Mouse (Mus musculus): ENCODE data around the gene Kif13a. TPM values are rescaled to one million over a fixed set of nuclear protein-coding genes. Genes with fewer than 3 reads are reported as not detected.
A peak's percentile ranks its signal among the peaks of the same experiment; 100 is the strongest.

The Kif13a gene
- total RNA-seq, 2 experiments from 2014 or later: 19.1 to 22.7 TPM

DNA sequence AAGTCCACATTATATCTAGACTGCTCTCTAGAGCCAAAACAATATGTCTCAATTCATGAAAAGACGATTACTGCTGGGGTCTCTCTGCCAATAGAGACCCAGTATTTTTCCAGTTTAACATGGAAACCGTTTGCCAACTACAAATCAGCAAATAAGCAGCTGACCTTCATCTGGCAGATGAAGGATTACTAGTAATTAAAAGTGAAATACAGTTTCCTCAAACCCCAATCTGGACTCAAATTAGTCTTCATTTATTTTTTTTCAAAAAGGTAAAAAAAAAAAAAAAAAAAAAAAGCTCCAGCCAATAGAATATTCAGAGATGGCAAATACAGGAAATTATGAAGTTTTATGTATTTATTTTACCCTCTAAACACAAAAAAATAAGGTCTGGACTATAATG lies 199.7 kb downstream of the Kif13a start:
- intact Hi-C loops (cut with DNase I): loop anchor here (5.0 kb wide), 3 partner anchors 67 to 287 kb away; partner anchors contain the start of gene Kif13a

DNA sequence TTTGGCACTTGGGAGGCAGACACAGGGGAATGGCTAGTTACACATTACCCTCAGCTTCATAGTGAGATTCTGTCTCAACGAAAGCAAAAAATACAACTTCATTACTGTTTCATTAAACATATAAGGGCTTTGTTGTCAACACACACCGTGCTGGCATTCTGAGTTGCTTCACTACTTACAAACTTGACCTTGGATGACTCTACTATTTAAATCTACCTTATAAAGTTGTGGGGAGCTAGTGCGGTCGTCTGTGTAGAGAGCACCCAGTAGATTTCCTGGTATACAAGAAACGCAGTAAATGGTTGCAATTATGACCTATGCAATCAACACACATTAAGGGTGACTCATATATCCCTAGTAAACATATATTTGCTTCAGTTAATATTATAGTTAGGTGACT lies 201.3 kb downstream of the Kif13a start:
- no peak for TF ChIP-seq CTCF (IDR thresholded peaks at IDR 0.05)
- intact Hi-C loops (cut with DNase I): loop anchor here (5.0 kb wide), 3 partner anchors 69 to 289 kb away; partner anchors contain the start of gene Kif13a
- peak overlapping the region; percentile 89 for H3K27ac ChIP-seq
- peak overlapping the region; percentile 68 for H3K4me3 ChIP-seq
- no peak for DNase-seq (ENCODE audit: extremely low spot score in 1 of 2, low spot score in 2 of 2)

More for the DNA sequence above, 199.7 kb downstream of the Kif13a start:
- Histone ChIP-seq H3K4me3 (no peak overlapping the region), H3K27ac (no peak overlapping the region)
- no peak for DNase-seq (ENCODE audit: extremely low spot score in 1 of 2, low spot score in 2 of 2)
- no peak for TF ChIP-seq CTCF (IDR thresholded peaks at IDR 0.05)

DNA sequence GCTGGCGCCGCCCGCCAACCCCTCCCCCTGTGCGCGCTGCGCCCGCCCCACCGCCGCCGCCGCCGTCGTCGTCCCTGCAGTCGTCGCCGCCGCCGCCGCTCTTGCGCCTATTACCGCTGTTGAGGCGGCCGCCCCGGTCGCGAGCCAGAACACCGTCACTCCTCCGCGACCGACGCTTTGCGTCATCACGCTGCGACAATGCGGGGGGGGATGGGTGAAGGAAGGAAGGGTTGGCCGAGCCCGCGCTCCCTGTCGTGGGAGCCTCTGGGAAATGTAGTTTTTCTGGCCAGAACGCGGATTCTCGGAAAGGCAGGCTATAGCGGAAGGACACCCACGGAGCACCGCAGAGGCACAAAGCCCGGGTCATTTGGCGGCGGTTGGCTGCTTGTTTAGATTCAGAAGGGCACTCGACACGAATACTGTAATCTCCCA lies 201.8 kb downstream of the Kif13a start, which contains the start of gene Nup153:
Gene Nup153, minus strand, starts transcription at position 104 of the 432 bp plus-strand sequence.
- peak within 1 kb of the TSS; percentile 90 for H3K27ac ChIP-seq
- H3K4me3 ChIP-seq: peak within 1 kb of the TSS; percentile 68
- no peak for TF ChIP-seq CTCF (IDR thresholded peaks at IDR 0.05)
- intact Hi-C loops (cut with DNase I): loop anchor here (5.0 kb wide), 3 partner anchors 69 to 289 kb away; partner anchors contain the start of gene Kif13a
- peak; percentile 100 for DNase-seq (ENCODE audit: extremely low spot score in 1 of 2, low spot score in 2 of 2)

DNA sequence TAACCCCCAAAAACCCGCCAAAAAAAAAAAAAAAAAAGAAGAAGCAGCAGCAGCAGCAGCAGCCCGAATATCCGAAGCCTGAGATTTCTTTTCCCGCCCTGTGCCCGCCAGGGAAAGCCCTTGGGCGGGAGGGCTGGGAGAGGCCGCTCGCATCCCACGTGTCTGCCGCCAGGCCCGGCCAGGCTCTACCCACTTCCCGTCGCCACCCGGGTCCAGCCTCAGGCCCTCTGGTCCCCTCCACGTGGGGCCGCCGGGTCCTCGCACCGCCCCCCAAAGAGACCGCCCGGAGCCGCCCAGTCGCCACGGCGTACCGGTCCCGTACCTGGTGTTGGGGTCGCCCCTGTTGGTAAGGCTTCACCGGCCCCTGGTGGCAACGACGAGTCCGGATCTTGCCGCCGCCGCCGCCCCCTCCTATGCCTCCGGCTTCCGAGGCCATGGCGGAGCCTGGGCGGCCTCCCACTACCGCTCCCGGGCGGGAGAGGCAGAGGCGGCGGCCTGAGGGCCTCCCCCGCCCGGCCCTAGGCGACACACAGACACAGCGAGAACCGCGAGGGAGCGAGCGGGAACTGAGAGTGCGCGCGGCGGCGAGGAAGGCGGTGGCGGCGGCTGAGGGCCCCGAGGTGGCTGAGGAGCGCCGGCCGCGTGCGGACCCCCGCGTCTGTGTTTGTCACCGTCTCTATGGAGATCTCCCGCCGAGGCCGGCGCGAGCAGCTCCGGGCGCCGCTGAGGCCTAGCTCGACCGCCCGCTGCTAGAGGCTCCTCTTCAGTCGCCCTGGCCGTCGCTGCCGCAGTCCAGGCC lies 202.4 kb downstream of the Kif13a start:
- intact Hi-C loops (cut with DNase I): loop anchor here (5.0 kb wide), 3 partner anchors 70 to 290 kb away; partner anchors contain the start of gene Kif13a
- H3K4me3 ChIP-seq: peak overlapping the region; percentile 68
- TF ChIP-seq CTCF (IDR thresholded peaks at IDR 0.05): no peak
- DNase-seq (ENCODE audit: extremely low spot score in 1 of 2, low spot score in 2 of 2): peak in 1 of 2 experiments; percentile 53
- H3K27ac ChIP-seq: peak overlapping the region; percentile 90

DNA sequence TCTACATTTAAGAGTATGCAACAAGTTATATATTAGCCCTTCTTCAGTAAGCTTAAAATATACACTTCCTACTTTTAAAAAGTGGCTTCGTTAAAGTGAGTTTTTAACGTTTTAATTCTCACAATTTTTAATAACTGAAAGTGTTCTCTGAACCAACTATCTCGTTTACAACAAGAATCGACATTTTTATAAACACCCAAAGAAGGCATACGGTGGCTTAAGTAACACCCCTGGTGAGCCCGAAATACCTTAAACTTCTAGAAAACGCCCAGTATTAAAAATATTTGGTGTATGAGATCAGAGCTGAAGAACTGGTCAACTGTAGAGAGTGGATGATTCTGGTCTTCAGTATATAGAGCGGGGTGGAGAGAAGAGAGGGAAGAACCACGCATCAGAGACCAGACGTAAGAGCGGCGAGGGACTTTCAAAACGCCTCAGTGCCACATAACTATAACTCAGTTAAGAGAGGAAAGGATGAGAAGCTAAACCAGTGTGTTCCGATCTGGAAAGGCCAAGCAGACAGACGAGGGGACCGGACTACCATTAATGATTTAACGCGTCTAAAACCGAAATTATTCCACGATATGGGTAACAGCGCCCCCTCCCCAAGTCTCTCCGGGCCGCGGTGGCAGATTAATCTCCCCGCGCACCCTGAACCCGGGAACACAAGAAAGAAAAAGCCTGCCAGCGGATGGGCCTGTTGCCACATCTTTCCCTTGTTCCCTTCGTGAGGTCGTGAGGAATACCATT lies 203.2 kb downstream of the Kif13a start:
- Histone ChIP-seq H3K27ac (no peak overlapping the region), H3K4me3 (peak overlapping the region; percentile 68)
- no peak; the same call in 1 of the 2 replicates for TF ChIP-seq CTCF (IDR thresholded peaks at IDR 0.05)
- DNase-seq (ENCODE audit: extremely low spot score in 1 of 2, low spot score in 2 of 2): peak in 1 of 2 experiments; percentile 20
- intact Hi-C loops (cut with DNase I): loop anchor here (5.0 kb wide), 3 partner anchors 71 to 291 kb away; partner anchors contain the start of gene Kif13a

DNA sequence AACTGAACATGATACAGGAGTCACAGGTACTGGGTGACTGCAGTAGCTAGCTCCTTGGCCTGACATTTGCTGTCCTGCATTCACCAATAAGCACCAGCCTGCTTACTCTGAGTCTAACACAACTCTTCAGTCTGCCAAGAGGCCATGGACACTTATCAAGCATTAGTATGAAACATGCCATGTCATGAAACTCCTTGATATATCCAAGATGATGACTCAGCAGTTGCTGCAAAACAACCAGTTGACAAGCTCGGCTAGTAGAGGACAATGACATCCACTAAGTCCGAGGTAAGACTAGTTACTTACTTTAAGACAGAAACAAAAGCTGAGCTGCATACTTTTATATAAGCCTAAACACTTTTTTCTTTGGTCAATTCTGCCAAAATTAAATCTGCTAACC lies 204.4 kb downstream of the Kif13a start:
- intact Hi-C loops (cut with DNase I): loop anchor here (5.0 kb wide), 3 partner anchors 72 to 292 kb away; partner anchors contain the start of gene Kif13a
- DNase-seq (ENCODE audit: extremely low spot score in 1 of 2, low spot score in 2 of 2): no peak
- no peak for TF ChIP-seq CTCF (IDR thresholded peaks at IDR 0.05)
- H3K4me3 ChIP-seq: no peak overlapping the region
- H3K27ac ChIP-seq: no peak overlapping the region

DNA sequence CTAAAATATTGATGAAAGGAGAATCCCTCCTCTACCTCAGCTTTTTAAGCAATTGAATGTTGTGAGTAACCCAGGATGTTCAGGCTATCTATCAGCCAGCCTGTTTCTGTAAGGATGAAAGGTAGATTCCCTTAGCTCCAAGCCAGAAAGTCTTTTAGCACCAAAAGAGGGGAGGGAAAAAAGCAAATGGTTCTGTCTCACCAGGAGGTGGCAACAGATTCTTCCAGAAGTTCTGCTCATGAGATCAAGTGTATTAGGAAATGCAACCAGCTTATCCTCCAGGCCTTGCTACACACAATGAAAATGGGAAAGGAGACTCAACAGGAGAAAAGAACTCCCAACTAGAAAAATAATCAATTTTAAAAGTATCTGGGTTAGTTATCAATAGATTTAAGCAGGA lies 205.3 kb downstream of the Kif13a start:
- intact Hi-C loops (cut with DNase I): no loop called here
- peak; percentile 38 for TF ChIP-seq CTCF (IDR thresholded peaks at IDR 0.05)
- DNase-seq (ENCODE audit: extremely low spot score in 1 of 2, low spot score in 2 of 2): no peak
- H3K4me3 ChIP-seq: no peak overlapping the region
- H3K27ac ChIP-seq: no peak overlapping the region

DNA sequence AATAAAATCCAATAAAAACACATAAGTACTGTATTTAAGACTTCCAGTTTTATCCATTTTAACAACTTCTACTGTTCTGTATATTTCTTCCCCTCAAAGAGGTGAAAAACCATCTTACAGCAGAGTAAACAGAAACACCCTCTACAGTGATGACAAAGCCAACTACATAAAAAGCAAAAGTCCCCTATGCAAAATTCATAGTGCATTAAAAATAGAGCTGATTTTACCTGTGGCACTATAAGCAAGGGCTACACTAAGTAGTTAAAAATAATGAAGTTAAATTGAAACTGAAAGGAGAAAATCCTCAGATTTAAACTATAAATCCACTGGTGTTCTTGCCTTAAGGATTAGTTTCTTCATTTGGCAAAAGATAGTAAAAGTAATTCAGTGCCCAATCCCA lies 208.7 kb downstream of the Kif13a start:
- intact Hi-C loops (cut with DNase I): no loop called here
- no peak for TF ChIP-seq CTCF (IDR thresholded peaks at IDR 0.05)
- Histone ChIP-seq H3K4me3 (no peak overlapping the region), H3K27ac (no peak overlapping the region)
- no peak for DNase-seq (ENCODE audit: extremely low spot score in 1 of 2, low spot score in 2 of 2)

DNA sequence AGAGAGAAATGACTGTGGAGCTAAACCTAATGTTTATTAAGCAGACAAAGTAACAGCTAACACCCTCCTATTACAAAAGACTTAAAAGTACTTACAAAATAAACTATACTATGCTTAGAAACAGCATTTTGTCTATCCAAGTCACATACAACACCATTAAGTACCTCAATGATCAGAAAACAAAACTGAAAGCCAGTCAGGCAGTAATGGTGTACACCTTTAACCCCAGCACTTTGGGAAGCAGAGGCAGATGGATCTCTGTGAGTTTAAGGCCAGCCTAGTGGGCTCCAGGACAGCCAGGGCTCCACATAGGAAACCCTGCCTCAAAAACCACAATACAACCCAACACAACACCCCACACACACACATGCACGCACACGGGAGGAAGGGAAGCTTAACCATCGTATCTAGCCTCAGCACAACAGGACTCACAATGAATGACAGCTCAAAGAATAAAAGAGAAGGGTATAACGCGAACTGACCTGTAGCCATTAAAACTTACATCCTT lies 210.7 kb downstream of the Kif13a start:
- Histone ChIP-seq H3K27ac (no peak overlapping the region), H3K4me3 (no peak overlapping the region)
- intact Hi-C loops (cut with DNase I): no loop called here
- DNase-seq (ENCODE audit: extremely low spot score in 1 of 2, low spot score in 2 of 2): no peak
- TF ChIP-seq CTCF (IDR thresholded peaks at IDR 0.05): no peak

DNA sequence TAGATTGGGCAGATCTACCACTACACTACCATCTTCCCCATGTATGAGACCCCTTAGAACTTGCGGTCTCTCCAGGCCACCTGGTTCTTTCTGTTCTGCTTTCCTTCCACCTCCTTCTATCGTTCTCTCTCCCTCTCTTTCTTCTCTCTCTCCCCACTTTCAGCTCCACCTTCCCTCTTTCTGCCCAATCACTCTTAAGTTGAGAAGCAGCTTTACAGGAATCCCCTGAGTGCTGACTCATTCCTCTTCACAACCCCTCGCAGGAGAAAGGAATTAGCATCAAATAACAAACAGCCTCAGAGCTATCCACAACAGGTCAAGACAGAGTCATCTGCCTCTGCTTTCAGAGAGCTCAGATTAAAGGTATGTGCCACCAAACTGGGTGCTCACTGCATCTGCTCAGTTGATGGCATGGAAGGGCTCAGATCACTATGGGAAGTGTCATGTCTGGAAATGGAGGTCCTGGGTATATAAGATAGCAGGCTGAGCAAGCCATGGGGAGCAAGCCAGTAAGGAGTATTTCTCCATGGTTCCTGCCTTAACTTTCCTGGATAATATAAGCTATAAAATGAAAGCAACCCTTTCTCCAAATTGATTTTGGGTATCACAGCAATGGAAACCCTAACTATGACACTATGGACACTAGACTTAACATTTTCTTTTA lies 213.6 kb downstream of the Kif13a start:
- Histone ChIP-seq H3K27ac (no peak overlapping the region), H3K4me3 (no peak overlapping the region)
- no peak for TF ChIP-seq CTCF (IDR thresholded peaks at IDR 0.05)
- no peak for DNase-seq (ENCODE audit: extremely low spot score in 1 of 2, low spot score in 2 of 2)
- intact Hi-C loops (cut with DNase I): no loop called here

DNA sequence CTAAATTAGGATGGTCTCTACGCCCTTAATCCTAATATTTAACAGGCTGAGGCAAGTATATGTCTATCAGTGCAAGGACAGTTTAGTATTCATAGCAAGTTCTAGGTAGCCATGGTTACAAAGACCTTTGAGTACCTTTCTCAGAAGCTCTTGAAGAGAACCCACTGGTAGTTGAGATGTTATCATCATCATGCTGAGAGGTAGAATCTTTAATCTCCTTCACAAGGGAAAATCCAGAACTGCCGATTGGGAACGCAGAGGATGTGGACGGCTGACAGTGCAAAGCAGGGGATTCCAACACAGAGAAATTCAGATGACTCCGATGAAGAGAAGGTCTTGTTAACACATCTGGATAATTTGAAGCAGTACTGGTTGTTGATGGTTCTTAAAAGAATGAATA lies 216.2 kb downstream of the Kif13a start:
- Histone ChIP-seq H3K4me3 (no peak overlapping the region), H3K27ac (no peak overlapping the region)
- DNase-seq (ENCODE audit: extremely low spot score in 1 of 2, low spot score in 2 of 2): no peak
- intact Hi-C loops (cut with DNase I): loop anchor here (5.0 kb wide), 1 partner anchor 36 kb away; no protein-coding TSS in a partner anchor
- TF ChIP-seq CTCF (IDR thresholded peaks at IDR 0.05): no peak

Data from left cerebral cortex, adult 2 months (tissue).